In genomic region chr8:109894636-109895035, GRCm38 (mm10) we compare ENCODE assay signal across 21 mouse cellular contexts.
"Had no signal": no experiment of that assay in that cellular context is flagged by ENCODE, and none has a peak within 500 bp of the region (broad histone marks: within the 10 kb centered on the region; RNA-seq: fewer than 3 reads in every experiment).

No protein-coding gene starts in this region.

- ATAC-seq: intestine, embryonic 16.5 days; midbrain, embryonic 15.5 days had no signal

- H3K4me1 ChIP-seq: limb, embryonic 12.5 days; limb, embryonic 15.5 days; midbrain, embryonic 12.5 days; midbrain, embryonic 15.5 days; neural tube, embryonic 12.5 days; neural tube, embryonic 15.5 days had no signal

- DNase-seq: kidney, adult 9 months; layer of hippocampus, postnatal 36 days; left cerebral cortex, postnatal 4 days; lung, embryonic 14.5 days; lung, postnatal 14 days; right cerebral cortex, adult 18-20 months; right cerebral cortex, postnatal 14 days; right cerebral cortex, postnatal 4 days; thymus, adult 2 months; thymus, postnatal 14 days; thymus, postnatal 4 days had no signal

- H3K4me3 ChIP-seq: limb, embryonic 12.5 days; limb, embryonic 15.5 days; midbrain, embryonic 12.5 days; midbrain, embryonic 15.5 days; neural tube, embryonic 12.5 days; neural tube, embryonic 15.5 days had no signal

- H3K27ac ChIP-seq: limb, embryonic 12.5 days; limb, embryonic 15.5 days; macrophage; midbrain, embryonic 12.5 days; midbrain, embryonic 15.5 days; neural tube, embryonic 12.5 days; neural tube, embryonic 15.5 days; stomach, postnatal 0 days had no signal

- H3K9ac ChIP-seq: limb, embryonic 12.5 days; limb, embryonic 15.5 days; lung, embryonic 14.5 days; midbrain, embryonic 12.5 days; midbrain, embryonic 15.5 days; neural tube, embryonic 12.5 days; neural tube, embryonic 15.5 days had no signal

- H3K27me3 ChIP-seq: limb, embryonic 12.5 days; limb, embryonic 15.5 days; midbrain, embryonic 12.5 days; midbrain, embryonic 15.5 days; neural tube, embryonic 12.5 days; neural tube, embryonic 15.5 days had no signal

- H3K4me2 ChIP-seq: limb, embryonic 12.5 days; limb, embryonic 15.5 days; liver, embryonic 11.5 days; lung, embryonic 14.5 days; midbrain, embryonic 12.5 days; midbrain, embryonic 15.5 days; neural tube, embryonic 12.5 days; neural tube, embryonic 15.5 days had no signal

- H3K9me3 ChIP-seq: limb, embryonic 15.5 days; midbrain, embryonic 12.5 days; midbrain, embryonic 15.5 days; neural tube, embryonic 15.5 days had no signal
